ENCODE assay signal across 35 mouse cellular contexts in the genomic region with DNA sequence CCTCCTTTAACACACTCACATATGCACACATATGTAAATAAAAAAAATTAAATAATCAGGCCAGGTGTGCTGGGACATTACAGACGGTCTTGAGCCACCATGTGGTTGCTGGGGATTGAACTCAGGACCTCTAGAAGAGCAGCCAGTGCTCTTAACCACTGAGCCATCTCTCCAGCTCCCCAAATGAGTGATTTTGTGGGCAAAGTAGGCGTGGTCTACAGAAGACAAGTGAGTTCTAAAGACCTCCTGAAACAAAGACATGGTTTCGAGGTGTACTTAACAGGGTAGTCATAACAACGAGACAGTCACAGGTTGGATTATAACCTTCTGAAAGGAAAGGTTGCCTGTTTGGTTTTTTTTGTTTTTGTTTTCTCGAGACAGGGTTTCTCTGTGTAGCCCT. TPM values are rescaled to one million over a fixed set of nuclear protein-coding genes. Genes with fewer than 3 reads are reported as not detected.
"Had no signal": no experiment of that assay in that cellular context is flagged by ENCODE, and none has a peak within 500 bp of the region (broad histone marks: within the 10 kb centered on the region; RNA-seq: fewer than 3 reads in every experiment).

No protein-coding gene starts in this region.

- H3K36me3 ChIP-seq: limb, embryonic 10.5 days; limb, embryonic 12.5 days; limb, embryonic 13.5 days; limb, embryonic 15.5 days; liver, embryonic 12.5 days; liver, embryonic 13.5 days; liver, embryonic 15.5 days; lung, embryonic 15.5 days; midbrain, embryonic 10.5 days; midbrain, embryonic 12.5 days; midbrain, embryonic 13.5 days; midbrain, embryonic 15.5 days had no signal

- H3K27me3 ChIP-seq: limb, embryonic 12.5 days; limb, embryonic 13.5 days; limb, embryonic 15.5 days; liver, embryonic 15.5 days; lung, embryonic 15.5 days; midbrain, embryonic 12.5 days; midbrain, embryonic 13.5 days; midbrain, embryonic 15.5 days had no signal

- H3K4me1 ChIP-seq: limb, embryonic 10.5 days; limb, embryonic 12.5 days; liver, embryonic 15.5 days; megakaryocyte, embryonic 14.5 days; midbrain, embryonic 10.5 days; midbrain, embryonic 12.5 days; midbrain, embryonic 13.5 days; midbrain, embryonic 15.5 days had no signal

- H3K9me3 ChIP-seq: limb, embryonic 10.5 days; limb, embryonic 12.5 days; limb, embryonic 13.5 days; limb, embryonic 15.5 days; liver, embryonic 12.5 days; liver, embryonic 13.5 days; liver, embryonic 15.5 days; lung, embryonic 15.5 days; megakaryocyte, embryonic 14.5 days; midbrain, embryonic 10.5 days; midbrain, embryonic 12.5 days; midbrain, embryonic 13.5 days; midbrain, embryonic 15.5 days had no signal

- H3K4me2 ChIP-seq: limb, embryonic 12.5 days; limb, embryonic 13.5 days; limb, embryonic 15.5 days; liver, embryonic 11.5 days; liver, embryonic 12.5 days; liver, embryonic 13.5 days; liver, embryonic 15.5 days; lung, embryonic 14.5 days; lung, embryonic 15.5 days; midbrain, embryonic 11.5 days; midbrain, embryonic 12.5 days; midbrain, embryonic 13.5 days; midbrain, embryonic 15.5 days had no signal

- H3K27ac ChIP-seq: left cerebral cortex, adult 2 months; limb, embryonic 10.5 days; limb, embryonic 12.5 days; limb, embryonic 13.5 days; limb, embryonic 15.5 days; liver, embryonic 12.5 days; liver, embryonic 13.5 days; liver, embryonic 14.5 days; liver, embryonic 15.5 days; lung, embryonic 15.5 days; macrophage; midbrain, embryonic 10.5 days; midbrain, embryonic 12.5 days; midbrain, embryonic 13.5 days; midbrain, embryonic 15.5 days had no signal

- H3K4me3 ChIP-seq: left cerebral cortex, adult 2 months; limb, embryonic 10.5 days; limb, embryonic 12.5 days; limb, embryonic 13.5 days; limb, embryonic 15.5 days; liver, embryonic 12.5 days; liver, embryonic 13.5 days; liver, embryonic 15.5 days; lung, embryonic 15.5 days; megakaryocyte, embryonic 14.5 days; midbrain, embryonic 10.5 days; midbrain, embryonic 12.5 days; midbrain, embryonic 13.5 days; midbrain, embryonic 15.5 days; myocyte had no signal

- DNase-seq: left cerebral cortex, postnatal 4 days; liver; liver, embryonic 13.5 days; liver, postnatal 0 days; lung, adult 18-20 months; lung, adult 2 months; lung, embryonic 14.5 days; lung, postnatal 10 days; lung, postnatal 14 days; lung, postnatal 36 days; lung, postnatal 4 days; midbrain, embryonic 14.5 days had no signal

- H3K9ac ChIP-seq: limb, embryonic 12.5 days; limb, embryonic 13.5 days; limb, embryonic 15.5 days; liver, embryonic 12.5 days; liver, embryonic 13.5 days; liver, embryonic 14.5 days; liver, embryonic 15.5 days; liver, postnatal 0 days; lung, embryonic 14.5 days; lung, embryonic 15.5 days; midbrain, embryonic 12.5 days; midbrain, embryonic 13.5 days; midbrain, embryonic 15.5 days had no signal

RNA-seq across cellular contexts. Expression of a gene that starts 11.8 kb away (rescaled TPM):
- total RNA-seq: megakaryocyte progenitor cell, adult 5-6 weeks; megakaryocyte, adult 5-6 weeks; megakaryocyte-erythroid progenitor cell, adult 5-6 weeks; monocyte, adult 5-6 weeks had no signal
- polyA plus RNA-seq: limb, embryonic 10.5 days; limb, embryonic 11.5 days had no signal
